Mouse (Mus musculus): ENCODE measurements around the gene Grk2.

DNA sequence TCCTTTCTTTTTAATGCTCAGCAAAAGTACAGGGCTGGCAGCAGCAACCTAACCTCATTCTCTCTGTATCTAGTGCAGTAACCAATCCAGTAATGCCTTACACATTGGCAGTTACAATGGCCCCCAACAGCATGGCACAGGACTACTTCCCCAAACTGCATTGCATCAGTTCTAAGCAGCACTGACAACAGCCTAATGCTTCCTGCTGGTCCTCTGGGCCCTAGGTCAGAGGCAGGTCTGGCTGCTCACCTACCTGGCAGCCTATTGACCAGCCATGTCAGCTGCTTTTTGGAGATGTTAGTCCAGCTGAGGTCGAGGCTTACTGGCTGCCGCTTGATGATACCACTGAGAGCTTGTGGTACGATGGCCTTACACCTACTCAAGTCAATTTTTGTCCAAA, 16.1 kb upstream of the Grk2 start:
- TF ChIP-seq POLR2A (IDR thresholded peaks at IDR 0.05; ENCODE audit: control insufficient read depth, extremely low read depth, insufficient read depth, low read length, poor library complexity), result no peak
- TF ChIP-seq CTCF (IDR thresholded peaks at IDR 0.05; ENCODE audit: borderline replicate concordance, control insufficient read depth, extremely low read depth, insufficient read depth, low read length, poor library complexity), result no peak

All from thymus, adult 2 months (tissue).